Mouse (Mus musculus): ENCODE measurements at regions not wholly inside any gene's neighbourhood (a gene's known extent, or its start where the extent isn't known, plus 50 kb on each side); places are given as distances from the start of the nearest gene placed in this dataset.
"Not testable (repeated sequence)": the region's sequence is repeated elsewhere in the genome, so short reads cannot be mapped to it uniquely, and the experiment has no call there.

- intact Hi-C loops (cut with DNase I): not testable (repeated sequence)
Measured at GRCm38 (mm10) chr15:59719383-59720128, 296.9 kb downstream of the 4933412E24Rik start.

DNA sequence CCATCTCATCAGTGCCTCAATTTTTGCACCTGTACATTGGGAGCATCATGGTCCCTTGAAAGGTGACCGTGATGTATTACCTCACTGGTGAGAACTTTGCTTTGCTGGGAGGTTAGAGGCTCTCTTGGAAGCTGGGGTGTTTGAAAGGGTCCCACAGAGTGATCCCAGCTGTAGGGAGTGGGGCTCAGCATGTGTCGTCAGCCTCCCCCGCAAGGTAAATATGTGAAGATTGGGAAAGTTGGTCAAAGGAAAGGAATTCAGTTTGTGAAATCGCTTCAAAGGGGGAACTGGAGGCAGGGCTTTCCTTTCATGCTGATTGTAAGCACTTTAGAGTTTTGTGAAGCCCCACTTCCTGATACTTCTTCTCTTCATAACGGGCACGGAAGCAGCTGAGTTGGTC is 299.5 kb downstream of the 4933412E24Rik start:
- no peak for DNase-seq (ENCODE audit: extremely low spot score in 1 of 2, low spot score in 2 of 2)
- intact Hi-C loops (cut with DNase I): no loop called here

More at GRCm38 (mm10) chr15:59719383-59720128, 296.9 kb downstream of the 4933412E24Rik start:
- DNase-seq (ENCODE audit: extremely low spot score in 1 of 2, low spot score in 2 of 2): not testable (repeated sequence)

- intact Hi-C loops (cut with DNase I): no loop called here
- DNase-seq (ENCODE audit: extremely low spot score in 1 of 2, low spot score in 2 of 2): no peak
Measured at GRCm38 (mm10) chr15:59715951-59716350, 300.5 kb downstream of the 4933412E24Rik start.

DNA sequence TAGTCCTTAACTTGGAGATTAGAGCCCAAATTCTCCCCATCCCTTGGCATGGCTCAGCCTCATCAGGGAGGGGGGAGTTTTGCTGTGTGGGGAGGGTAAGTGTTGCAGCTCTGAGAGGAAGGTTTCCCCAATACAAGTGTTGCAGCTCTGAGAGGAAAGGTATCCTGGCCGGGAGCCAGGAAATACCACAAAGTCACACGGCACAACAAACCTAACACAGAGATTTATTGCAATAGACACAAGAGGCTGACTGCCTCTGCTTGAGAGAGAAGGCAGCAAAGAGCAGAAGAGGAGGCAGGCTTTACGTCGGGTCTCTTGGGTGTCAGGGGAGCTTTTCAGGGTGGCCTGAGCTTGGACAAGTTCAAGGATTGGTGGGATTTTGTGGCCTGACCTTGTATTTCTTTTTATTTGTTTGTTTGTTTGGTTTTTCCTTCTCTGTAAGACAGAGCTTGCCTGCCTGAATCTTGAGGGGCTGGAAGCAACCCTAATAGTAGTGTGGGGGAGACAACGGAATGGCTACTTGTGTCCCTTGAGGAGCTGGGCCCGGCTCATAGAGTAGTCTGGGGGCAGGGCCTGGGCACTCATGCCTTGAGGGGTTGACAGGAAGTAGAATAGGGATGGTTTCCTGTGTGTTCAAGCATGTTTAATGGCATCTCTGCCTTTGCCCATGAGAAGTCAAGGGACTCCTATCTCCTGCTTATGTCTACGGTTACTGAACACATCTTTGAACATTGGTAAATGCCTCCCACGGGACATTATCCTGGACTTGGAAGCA is 302.3 kb downstream of the 4933412E24Rik start:
- DNase-seq (ENCODE audit: extremely low spot score in 1 of 2, low spot score in 2 of 2): no peak
- intact Hi-C loops (cut with DNase I): no loop called here

DNA sequence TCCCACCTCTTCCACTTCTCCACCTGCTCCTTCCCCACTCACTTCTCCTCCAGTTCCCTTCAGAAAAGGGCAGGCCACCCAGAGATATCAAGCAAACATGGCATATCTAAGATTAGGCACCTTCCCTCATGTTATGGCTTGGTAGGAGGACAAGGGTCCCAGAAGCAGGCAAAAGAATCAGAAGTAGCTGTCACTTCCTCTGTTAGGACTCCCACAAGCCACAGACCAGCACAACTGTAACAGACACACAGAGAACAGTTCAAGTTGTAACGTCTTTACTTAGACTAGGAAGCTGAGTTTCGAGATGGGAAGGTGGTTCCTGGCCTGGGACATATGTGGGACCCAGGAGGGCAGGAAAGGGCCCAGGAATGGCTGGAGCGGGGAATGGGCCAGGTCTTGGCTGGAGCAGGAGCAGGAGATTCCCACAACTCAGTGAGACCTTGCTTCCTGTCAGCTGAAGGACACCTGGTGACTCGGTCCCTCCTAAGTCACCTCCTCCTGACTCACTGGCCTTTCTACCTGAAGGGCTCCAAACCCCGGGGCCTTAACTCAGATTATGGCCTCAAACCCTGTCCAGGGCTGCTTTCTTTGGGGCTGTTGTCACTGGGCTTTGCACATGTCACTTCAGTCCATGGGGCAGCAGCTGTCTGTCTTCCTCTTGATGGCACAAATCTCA is 304.2 kb downstream of the 4933412E24Rik start:
- no peak for DNase-seq (ENCODE audit: extremely low spot score in 1 of 2, low spot score in 2 of 2)
- intact Hi-C loops (cut with DNase I): no loop called here

DNA sequence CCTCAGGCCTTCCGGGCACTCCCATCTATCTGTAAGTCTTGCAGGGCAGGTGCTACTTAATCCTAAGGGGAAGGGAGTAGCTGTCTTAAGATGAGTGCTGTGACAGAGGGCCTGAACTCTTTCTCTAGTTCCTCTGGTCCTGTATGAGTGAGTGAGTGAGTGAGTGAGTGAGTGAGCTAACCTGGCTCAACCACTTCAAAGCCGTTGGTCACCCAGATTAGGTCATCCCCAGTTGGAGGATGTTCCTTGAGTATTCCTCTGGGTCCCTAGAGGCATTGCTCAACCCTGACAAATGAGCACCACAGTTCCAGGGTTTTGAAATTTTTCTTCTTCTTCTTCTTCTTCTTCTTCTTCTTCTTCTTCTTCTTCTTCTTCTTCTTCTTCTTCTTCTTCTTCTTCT is 306.5 kb downstream of the 4933412E24Rik start:
- DNase-seq (ENCODE audit: extremely low spot score in 1 of 2, low spot score in 2 of 2): no peak
- intact Hi-C loops (cut with DNase I): no loop called here

GRCm38 (mm10) chr15:59708402-59708801 is 308.0 kb downstream of the 4933412E24Rik start:
- intact Hi-C loops (cut with DNase I): no loop called here
- no peak for DNase-seq (ENCODE audit: extremely low spot score in 1 of 2, low spot score in 2 of 2)

GRCm38 (mm10) chr15:59707081-59707480 is 309.3 kb downstream of the 4933412E24Rik start:
- intact Hi-C loops (cut with DNase I): no loop called here
- no peak for DNase-seq (ENCODE audit: extremely low spot score in 1 of 2, low spot score in 2 of 2)
